Mouse (Mus musculus): ENCODE data around the gene Grik3. TPM values are rescaled to one million over a fixed set of nuclear protein-coding genes. Genes with fewer than 3 reads are reported as not detected.

The Grik3 gene
- polyA plus RNA-seq, 1 experiment from 2014 or later = 0.12 TPM

- H3K9me3 ChIP-seq (ENCODE audit: control insufficient read depth, low read length) = no peaks in the 10 kb centered on the region
- H3K27ac ChIP-seq (replicated peaks) = no peak overlapping the region
- H3K27me3 ChIP-seq (ENCODE audit: control insufficient read depth, insufficient read depth, low read length) = no peaks in the 10 kb centered on the region
- WGBS = 70% methylated on average over 5 of the region's 5 CpGs
- H3K36me3 ChIP-seq (ENCODE audit: control insufficient read depth, insufficient read depth, low read length) = no peaks in the 10 kb centered on the region
- DNase-seq (ENCODE audit: low spot score) (no peak), ATAC-seq (ENCODE audit: low FRiP score, low TSS enrichment) (no peak)
- H3K4me1 ChIP-seq (replicated peaks; ENCODE audit: control insufficient read depth, insufficient read depth) = no peaks in the 10 kb centered on the region
- no peak overlapping the region for H3K4me3 ChIP-seq (ENCODE audit: low read depth, low read length)
- TF ChIP-seq EP300 (optimal IDR thresholded peaks at IDR 0.05) (no peak), CTCF (IDR thresholded peaks at IDR 0.05; ENCODE audit: low read depth) (no peak)
- H3K9ac ChIP-seq (ENCODE audit: low read length) = no peak overlapping the region
- no peak overlapping the region for H3K4me2 ChIP-seq (replicated peaks; ENCODE audit: low read depth)
These were observed 35.9 kb downstream of the Grik3 start for GRCm38 (mm10) chr4:125526425-125526824.

- no peak overlapping the region for H3K4me3 ChIP-seq (ENCODE audit: low read depth, low read length)
- no peak overlapping the region for H3K4me2 ChIP-seq (replicated peaks; ENCODE audit: low read depth)
- no peak overlapping the region for H3K27ac ChIP-seq (replicated peaks)
- no peaks in the 10 kb centered on the region for H3K27me3 ChIP-seq (ENCODE audit: control insufficient read depth, insufficient read depth, low read length)
- H3K36me3 ChIP-seq (ENCODE audit: control insufficient read depth, insufficient read depth, low read length) = no peaks in the 10 kb centered on the region
- TF ChIP-seq CTCF (IDR thresholded peaks at IDR 0.05; ENCODE audit: low read depth) = no peak
- no peak for TF ChIP-seq EP300 (optimal IDR thresholded peaks at IDR 0.05)
- no peak for DNase-seq (ENCODE audit: low spot score)
- H3K9me3 ChIP-seq (ENCODE audit: control insufficient read depth, low read length) = no peaks in the 10 kb centered on the region
- H3K4me1 ChIP-seq (replicated peaks; ENCODE audit: control insufficient read depth, insufficient read depth) = no peaks in the 10 kb centered on the region
- H3K9ac ChIP-seq (ENCODE audit: low read length) = no peak overlapping the region
- ATAC-seq (ENCODE audit: low FRiP score, low TSS enrichment) = no peak
- 32% methylated on average over 9 of the region's 9 CpGs for WGBS
These were observed 43.5 kb downstream of the Grik3 start for GRCm38 (mm10) chr4:125533965-125534364.

GRCm38 (mm10) chr4:125534449-125534848 is 43.9 kb downstream of the Grik3 start:
- Histone ChIP-seq H3K4me1 (replicated peaks; ENCODE audit: control insufficient read depth, insufficient read depth) (no peaks in the 10 kb centered on the region), H3K9ac (ENCODE audit: low read length) (no peak overlapping the region), H3K27me3 (ENCODE audit: control insufficient read depth, insufficient read depth, low read length) (no peaks in the 10 kb centered on the region), H3K36me3 (ENCODE audit: control insufficient read depth, insufficient read depth, low read length) (no peaks in the 10 kb centered on the region), H3K4me2 (replicated peaks; ENCODE audit: low read depth) (no peak overlapping the region), H3K27ac (replicated peaks) (no peak overlapping the region), H3K4me3 (ENCODE audit: low read depth, low read length) (no peak overlapping the region), H3K9me3 (ENCODE audit: control insufficient read depth, low read length) (no peaks in the 10 kb centered on the region)
- DNase-seq (ENCODE audit: low spot score) (no peak), ATAC-seq (ENCODE audit: low FRiP score, low TSS enrichment) (no peak)
- 6% methylated on average over 8 of the region's 8 CpGs for WGBS
- TF ChIP-seq CTCF (IDR thresholded peaks at IDR 0.05; ENCODE audit: low read depth) (no peak), EP300 (optimal IDR thresholded peaks at IDR 0.05) (no peak)

DNA sequence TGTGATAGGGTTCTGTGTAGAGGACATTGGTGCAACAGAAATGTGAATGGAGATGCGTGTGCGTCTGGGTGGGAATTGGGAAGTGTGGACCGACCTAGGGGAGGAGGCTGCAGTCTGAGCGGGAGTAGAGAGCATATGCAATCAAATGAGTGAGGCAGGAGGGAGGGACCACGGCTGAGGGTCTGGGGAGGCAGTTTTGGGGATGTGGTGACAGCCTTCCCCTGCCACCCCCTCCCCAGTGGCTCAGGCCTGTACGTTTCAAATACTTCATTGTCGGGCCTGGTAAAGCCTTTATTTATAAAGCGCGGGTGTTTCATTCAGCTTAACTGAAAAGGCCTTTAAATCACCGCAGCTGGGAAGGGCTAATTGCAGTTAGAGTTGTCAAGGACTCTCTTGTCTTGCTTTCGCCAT is 44.5 kb downstream of the Grik3 start:
- no peak for ATAC-seq (ENCODE audit: low FRiP score, low TSS enrichment)
- H3K36me3 ChIP-seq (ENCODE audit: control insufficient read depth, insufficient read depth, low read length) = no peaks in the 10 kb centered on the region
- 15% methylated on average over 11 of the region's 11 CpGs for WGBS

GRCm38 (mm10) chr4:125535465-125535864 is 45.0 kb downstream of the Grik3 start:
- DNase-seq (ENCODE audit: low spot score) (no peak), ATAC-seq (ENCODE audit: low FRiP score, low TSS enrichment) (no peak)
- Histone ChIP-seq H3K27ac (replicated peaks) (no peak overlapping the region), H3K36me3 (ENCODE audit: control insufficient read depth, insufficient read depth, low read length) (no peaks in the 10 kb centered on the region), H3K27me3 (ENCODE audit: control insufficient read depth, insufficient read depth, low read length) (no peaks in the 10 kb centered on the region), H3K4me1 (replicated peaks; ENCODE audit: control insufficient read depth, insufficient read depth) (no peaks in the 10 kb centered on the region), H3K9me3 (ENCODE audit: control insufficient read depth, low read length) (no peaks in the 10 kb centered on the region), H3K4me3 (ENCODE audit: low read depth, low read length) (no peak overlapping the region), H3K4me2 (replicated peaks; ENCODE audit: low read depth) (no peak overlapping the region), H3K9ac (ENCODE audit: low read length) (no peak overlapping the region)
- 33% methylated on average over 7 of the region's 7 CpGs for WGBS
- no peak for TF ChIP-seq EP300 (optimal IDR thresholded peaks at IDR 0.05)
- no peak for TF ChIP-seq CTCF (IDR thresholded peaks at IDR 0.05; ENCODE audit: low read depth)

More for the DNA sequence above, 44.5 kb downstream of the Grik3 start:
- H3K9ac ChIP-seq (ENCODE audit: low read length) = no peak overlapping the region
- no peaks in the 10 kb centered on the region for H3K27me3 ChIP-seq (ENCODE audit: control insufficient read depth, insufficient read depth, low read length)
- H3K4me2 ChIP-seq (replicated peaks; ENCODE audit: low read depth) = no peak overlapping the region
- no peaks in the 10 kb centered on the region for H3K4me1 ChIP-seq (replicated peaks; ENCODE audit: control insufficient read depth, insufficient read depth)
- DNase-seq (ENCODE audit: low spot score) = no peak
- H3K27ac ChIP-seq (replicated peaks) = no peak overlapping the region
- no peak overlapping the region for H3K4me3 ChIP-seq (ENCODE audit: low read depth, low read length)
- no peaks in the 10 kb centered on the region for H3K9me3 ChIP-seq (ENCODE audit: control insufficient read depth, low read length)
- TF ChIP-seq CTCF (IDR thresholded peaks at IDR 0.05; ENCODE audit: low read depth) = no peak
- no peak for TF ChIP-seq EP300 (optimal IDR thresholded peaks at IDR 0.05)

- ATAC-seq (ENCODE audit: low FRiP score, low TSS enrichment) = no peak
- TF ChIP-seq CTCF (IDR thresholded peaks at IDR 0.05; ENCODE audit: low read depth) = no peak
- no peak for TF ChIP-seq EP300 (optimal IDR thresholded peaks at IDR 0.05)
- Histone ChIP-seq H3K9ac (ENCODE audit: low read length) (no peak overlapping the region), H3K4me2 (replicated peaks; ENCODE audit: low read depth) (no peak overlapping the region), H3K36me3 (ENCODE audit: control insufficient read depth, insufficient read depth, low read length) (no peaks in the 10 kb centered on the region), H3K27ac (replicated peaks) (no peak overlapping the region), H3K4me3 (ENCODE audit: low read depth, low read length) (no peak overlapping the region), H3K27me3 (ENCODE audit: control insufficient read depth, insufficient read depth, low read length) (no peaks in the 10 kb centered on the region), H3K9me3 (ENCODE audit: control insufficient read depth, low read length) (no peaks in the 10 kb centered on the region), H3K4me1 (replicated peaks; ENCODE audit: control insufficient read depth, insufficient read depth) (no peaks in the 10 kb centered on the region)
- 39% methylated on average over 4 of the region's 4 CpGs for WGBS
- no peak for DNase-seq (ENCODE audit: low spot score)
These were observed 45.5 kb downstream of the Grik3 start for GRCm38 (mm10) chr4:125535977-125536376.
